Mouse (Mus musculus) retina, embryonic 14.5 days (tissue): ENCODE measurements around the gene Nr1h5.

Source experiments
- DNase-seq: peaks from one replicate; pipeline ENCODE4 v3.0.0-alpha.2; 2015; ENCODE audit warnings: low spot score

Nr1h5 gene

GRCm38 (mm10) chr3:102964033-102964432 lies at the start of gene Nr1h5:
TSS of gene Nr1h5 (minus strand) at chr3:102964133.
- DNase-seq = no peak

- no peak for DNase-seq
Observed at GRCm38 (mm10) chr3:103001595-103001994, 37.7 kb upstream of the Nr1h5 start.

GRCm38 (mm10) chr3:102997591-102997990 lies 33.7 kb upstream of the Nr1h5 start:
- DNase-seq = no peak

GRCm38 (mm10) chr3:102997036-102997435 lies 33.1 kb upstream of the Nr1h5 start:
- no peak for DNase-seq

- DNase-seq = peak; percentile 90
Observed at GRCm38 (mm10) chr3:102995605-102996321, 31.8 kb upstream of the Nr1h5 start, which contains the start of gene Sike1. TSS of gene Sike1 (plus strand) at chr3:102995708.

- DNase-seq = no peak
Observed at GRCm38 (mm10) chr3:102995233-102995604, 31.3 kb upstream of the Nr1h5 start.

GRCm38 (mm10) chr3:102992936-102993335 lies 29.0 kb upstream of the Nr1h5 start:
- no peak for DNase-seq

GRCm38 (mm10) chr3:102991041-102991440 lies 27.1 kb upstream of the Nr1h5 start:
- DNase-seq = no peak

GRCm38 (mm10) chr3:102980349-102980736 lies 16.4 kb upstream of the Nr1h5 start:
- DNase-seq = no peak

GRCm38 (mm10) chr3:102979550-102980348 lies 15.8 kb upstream of the Nr1h5 start:
- peak; percentile 77 for DNase-seq

- DNase-seq = no peak
Observed at GRCm38 (mm10) chr3:102976906-102977305, 13.0 kb upstream of the Nr1h5 start.

GRCm38 (mm10) chr3:102970508-102970907 lies 6.6 kb upstream of the Nr1h5 start:
- DNase-seq = no peak

- DNase-seq = no peak
Observed at GRCm38 (mm10) chr3:102970067-102970466, 6.1 kb upstream of the Nr1h5 start.

- DNase-seq = no peak
Observed at GRCm38 (mm10) chr3:102955596-102955995, 8.3 kb downstream of the Nr1h5 start.

- no peak for DNase-seq
Observed at GRCm38 (mm10) chr3:102955143-102955542, 8.8 kb downstream of the Nr1h5 start.

GRCm38 (mm10) chr3:102954476-102954875 lies 9.5 kb downstream of the Nr1h5 start:
- DNase-seq = no peak

- DNase-seq = no peak
Observed at GRCm38 (mm10) chr3:102946861-102947260, 17.1 kb downstream of the Nr1h5 start.

- DNase-seq = no peak
Observed at GRCm38 (mm10) chr3:102946312-102946711, 17.6 kb downstream of the Nr1h5 start.

- no peak for DNase-seq
Observed at GRCm38 (mm10) chr3:102938100-102938499, 25.8 kb downstream of the Nr1h5 start.

GRCm38 (mm10) chr3:102935451-102936354 lies 28.2 kb downstream of the Nr1h5 start, which contains the start of gene Sycp1:
TSS of gene Sycp1 (minus strand) at chr3:102936100.
- no peak for DNase-seq

- no peak for DNase-seq
Observed at GRCm38 (mm10) chr3:102899136-102899535, 64.8 kb downstream of the Nr1h5 start.
